Mouse (Mus musculus) macrophage (primary cell): Measurements from ENCODE around the gene Adam1a. TPM values are rescaled to one million over a fixed set of nuclear protein-coding genes. Genes with fewer than 3 reads are reported as not detected.
"Not testable (repeated sequence)": the region's sequence is repeated elsewhere in the genome, so short reads cannot be mapped to it uniquely, and the experiment has no call there.

Experiments
- H3K27ac ChIP-seq: fragments of 350-480 bp; formaldehyde crosslinking; 2 replicates; pipeline ENCODE4 v1.9.0; 2021
- H3K36me3 ChIP-seq: fragments of 350-480 bp; formaldehyde crosslinking; 2 replicates; pipeline ENCODE4 v1.9.0; 2021; ENCODE audit errors: inconsistent target
- H3K4me3 ChIP-seq: fragments of 350-480 bp; formaldehyde crosslinking; 2 replicates; pipeline ENCODE4 v1.9.0; 2021; ENCODE audit errors: inconsistent target
- H3K79me2 ChIP-seq: fragments of 350-480 bp; formaldehyde crosslinking; 2 replicates; pipeline ENCODE4 v1.9.0; 2021; ENCODE audit errors: inconsistent target
- WGBS: methylation state at CpG from one replicate; pipeline ENCODE4 v1.1.7; 2026; ENCODE audit warnings: inconsistent platforms; ENCODE audit not compliant: missing documents; 5-methylcytosine and 5-hydroxymethylcytosine counted together
- polyA plus RNA-seq: library from polyadenylated mRNA; stranded (reverse); fragments of 250-400 nt; gene quantifications from 3 replicates; pipeline ENCODE4 v1.2.4, GENCODE M21; 2018; ENCODE audit warnings: inconsistent platforms

The Adam1a gene
- polyA plus RNA-seq, 1 experiment from 2014 or later, result 0.40 TPM

DNA sequence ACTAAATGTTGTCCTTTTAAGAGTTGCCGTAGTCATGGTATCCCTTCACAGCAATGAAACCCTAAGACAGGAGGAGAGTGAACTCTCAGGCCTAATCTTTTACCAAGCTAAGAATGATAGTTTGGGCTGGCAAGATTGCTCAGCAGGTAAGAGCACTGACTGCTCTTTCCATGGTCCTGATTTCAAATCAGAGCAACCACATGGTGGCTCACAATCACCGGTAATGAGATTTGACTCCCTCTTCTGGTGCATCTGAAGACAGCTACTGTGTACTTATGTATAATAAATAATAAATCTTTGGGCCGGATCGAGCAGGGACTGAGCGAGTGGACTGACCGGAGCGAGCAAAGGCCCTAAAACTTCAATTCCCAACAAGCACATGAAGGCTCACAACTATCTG is 4.0 kb downstream of the Adam1a start:
- Histone ChIP-seq H3K27ac (no peak overlapping the region), H3K4me3 (no peak overlapping the region), H3K36me3 (peaks cover 16% of the 10 kb centered on the region), H3K79me2 (peaks cover 88% of the 10 kb centered on the region)
- 81% methylated on average over 2 of the region's 7 CpGs for WGBS

- peaks cover 28% of the 10 kb centered on the region for H3K36me3 ChIP-seq
- 98% methylated on average over 5 of the region's 5 CpGs for WGBS
- H3K27ac ChIP-seq, result no peak overlapping the region
- H3K4me3 ChIP-seq, result no peak overlapping the region
- peaks cover 96% of the 10 kb centered on the region for H3K79me2 ChIP-seq
Observed at GRCm38 (mm10) chr5:121540066-121540465, 5.2 kb downstream of the Adam1a start.

- Histone ChIP-seq H3K4me3 (no peak overlapping the region), H3K79me2 (peaks cover 72% of the 10 kb centered on the region), H3K27ac (no peak overlapping the region), H3K36me3 (peaks cover 50% of the 10 kb centered on the region)
- 96% methylated on average over 2 of the region's 2 CpGs for WGBS
Observed at GRCm38 (mm10) chr5:121537588-121537987, 7.7 kb downstream of the Adam1a start.

- Histone ChIP-seq H3K79me2 (peaks cover 67% of the 10 kb centered on the region), H3K36me3 (peaks cover 55% of the 10 kb centered on the region), H3K27ac (no peak overlapping the region), H3K4me3 (no peak overlapping the region)
- 90% methylated on average over 6 of the region's 7 CpGs for WGBS
Observed at GRCm38 (mm10) chr5:121536921-121537555, 8.2 kb downstream of the Adam1a start.

GRCm38 (mm10) chr5:121535116-121535515 is 10.2 kb downstream of the Adam1a start:
- no peak overlapping the region for H3K27ac ChIP-seq
- no peak overlapping the region for H3K4me3 ChIP-seq
- 79% methylated on average over 3 of the region's 3 CpGs for WGBS
- H3K79me2 ChIP-seq, result peaks cover 48% of the 10 kb centered on the region
- H3K36me3 ChIP-seq, result peaks cover 73% of the 10 kb centered on the region

- Histone ChIP-seq H3K27ac (no peak overlapping the region), H3K79me2 (peaks cover 42% of the 10 kb centered on the region), H3K36me3 (peaks cover 78% of the 10 kb centered on the region), H3K4me3 (no peak overlapping the region)
- 83% methylated on average over 5 of the region's 5 CpGs for WGBS
Observed at GRCm38 (mm10) chr5:121534521-121534920, 10.8 kb downstream of the Adam1a start.

DNA sequence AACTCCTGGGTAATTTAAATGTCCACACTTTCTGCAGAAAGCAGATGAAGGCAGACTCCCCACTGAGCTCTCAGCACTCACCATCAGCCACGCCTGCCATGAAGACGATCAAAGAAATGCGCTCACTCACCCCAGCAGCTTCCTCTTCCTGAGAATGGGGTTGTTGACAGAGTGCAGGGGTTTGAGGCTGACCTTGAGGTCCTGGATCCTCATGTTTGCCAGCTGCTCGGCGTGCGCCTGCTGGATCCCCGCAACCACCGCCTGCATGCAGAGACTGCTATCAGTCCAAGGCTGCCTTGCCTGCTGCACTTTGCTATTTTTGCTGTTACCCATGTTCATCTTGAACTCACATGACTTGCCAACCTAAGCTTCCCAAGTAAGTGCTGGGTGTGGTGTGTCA is 18.3 kb downstream of the Adam1a start:
- Histone ChIP-seq H3K4me3 (no peak overlapping the region), H3K27ac (no peak overlapping the region), H3K79me2 (no peaks in the 10 kb centered on the region), H3K36me3 (peaks cover 79% of the 10 kb centered on the region)
- WGBS, result 94% methylated on average over 8 of the region's 8 CpGs

DNA sequence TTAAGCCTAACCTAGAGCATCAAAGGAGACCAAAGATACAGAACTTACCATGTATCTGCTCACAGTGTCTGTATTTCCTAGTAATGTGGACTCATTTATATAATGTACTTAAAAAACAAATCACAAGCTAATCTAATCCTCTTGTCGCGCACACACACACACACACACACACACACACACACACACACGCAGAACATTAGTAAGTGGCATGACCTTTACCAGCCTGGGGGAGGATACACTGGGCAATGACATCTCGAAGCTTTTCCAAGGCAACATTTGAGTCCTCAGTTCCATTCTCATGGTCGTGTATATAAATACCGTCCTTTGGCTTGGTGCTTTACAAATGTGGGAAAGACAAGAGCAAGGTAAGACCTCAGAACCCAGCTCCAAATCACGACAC is 18.8 kb downstream of the Adam1a start:
- WGBS, result 95% methylated on average over 7 of the region's 7 CpGs
- Histone ChIP-seq H3K36me3 (peaks cover 81% of the 10 kb centered on the region), H3K4me3 (no peak overlapping the region), H3K79me2 (no peaks in the 10 kb centered on the region), H3K27ac (no peak overlapping the region)

DNA sequence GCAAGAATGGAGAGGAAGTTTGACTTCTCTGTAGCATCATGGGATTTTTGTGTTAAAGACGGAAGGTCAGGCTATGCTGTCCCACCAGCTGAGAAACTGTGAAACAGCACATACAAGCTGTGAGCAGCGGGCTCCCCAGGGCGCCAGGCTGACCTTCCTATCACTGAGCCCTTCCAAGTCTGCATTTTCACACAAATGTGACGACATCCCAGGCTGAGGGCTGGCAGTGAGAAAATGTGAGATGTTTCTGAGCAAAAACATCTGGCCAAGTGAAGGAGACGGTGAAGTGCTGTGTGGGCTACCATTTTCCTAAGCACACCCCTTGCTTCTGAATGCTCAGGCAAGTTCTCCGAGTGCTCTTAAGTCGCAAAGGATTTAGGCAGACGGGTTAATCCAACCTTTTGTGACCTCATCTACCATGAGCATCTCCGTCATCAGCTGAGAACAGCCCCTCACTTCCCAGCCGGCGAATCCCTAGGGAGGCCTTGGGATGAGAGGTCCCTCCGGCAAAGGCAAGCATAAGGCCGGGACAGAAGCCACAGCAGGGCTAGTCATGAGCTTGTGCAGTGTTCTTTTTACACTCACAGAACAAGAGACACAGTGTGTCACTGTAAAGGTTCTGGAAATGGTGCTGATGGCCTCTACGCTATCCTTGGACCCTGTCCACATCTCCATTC is 19.4 kb downstream of the Adam1a start:
- 95% methylated on average over 14 of the region's 14 CpGs for WGBS
- H3K36me3 ChIP-seq, result peaks cover 80% of the 10 kb centered on the region

DNA sequence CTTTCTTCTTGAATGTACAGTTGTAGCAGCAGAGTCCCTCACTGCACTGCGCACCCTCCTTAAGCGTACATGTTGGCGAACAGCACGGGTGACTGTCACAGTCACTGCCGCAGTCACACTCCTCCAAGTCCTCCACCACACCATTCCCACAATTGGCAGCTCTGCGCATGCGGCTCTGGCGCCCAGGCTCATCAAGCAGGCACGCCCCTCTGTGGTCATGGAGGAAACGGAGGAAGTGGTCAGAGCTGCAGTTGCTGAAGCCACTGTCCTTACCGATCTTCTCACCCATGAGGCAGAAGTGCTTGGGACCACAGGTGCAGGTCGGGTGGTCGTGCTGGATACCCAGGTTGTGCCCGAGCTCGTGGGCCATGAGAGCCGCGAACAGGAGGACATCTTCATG is 25.5 kb downstream of the Adam1a start:
- H3K36me3 ChIP-seq, result peaks cover 26% of the 10 kb centered on the region
- 57% methylated on average over 8 of the region's 17 CpGs for WGBS
- H3K79me2 ChIP-seq, H3K4me3 ChIP-seq, H3K27ac ChIP-seq: not testable (repeated sequence)

More for the DNA sequence above, 19.4 kb downstream of the Adam1a start:
- H3K79me2 ChIP-seq, result no peaks in the 10 kb centered on the region
- no peak overlapping the region for H3K27ac ChIP-seq
- H3K4me3 ChIP-seq, result no peak overlapping the region

GRCm38 (mm10) chr5:121518983-121519382 is 26.3 kb downstream of the Adam1a start:
- Histone ChIP-seq H3K27ac (no peak overlapping the region), H3K36me3 (peaks cover 18% of the 10 kb centered on the region; the same call in 1 of the 2 replicates), H3K79me2 (no peaks in the 10 kb centered on the region), H3K4me3 (no peak overlapping the region)
- 77% methylated on average over 9 of the region's 9 CpGs for WGBS

GRCm38 (mm10) chr5:121510009-121510408 is 35.3 kb downstream of the Adam1a start:
- Histone ChIP-seq H3K79me2 (no peaks in the 10 kb centered on the region), H3K27ac (no peak overlapping the region), H3K4me3 (no peak overlapping the region), H3K36me3 (no peaks in the 10 kb centered on the region)
- WGBS, result 81% methylated on average over 7 of the region's 7 CpGs

DNA sequence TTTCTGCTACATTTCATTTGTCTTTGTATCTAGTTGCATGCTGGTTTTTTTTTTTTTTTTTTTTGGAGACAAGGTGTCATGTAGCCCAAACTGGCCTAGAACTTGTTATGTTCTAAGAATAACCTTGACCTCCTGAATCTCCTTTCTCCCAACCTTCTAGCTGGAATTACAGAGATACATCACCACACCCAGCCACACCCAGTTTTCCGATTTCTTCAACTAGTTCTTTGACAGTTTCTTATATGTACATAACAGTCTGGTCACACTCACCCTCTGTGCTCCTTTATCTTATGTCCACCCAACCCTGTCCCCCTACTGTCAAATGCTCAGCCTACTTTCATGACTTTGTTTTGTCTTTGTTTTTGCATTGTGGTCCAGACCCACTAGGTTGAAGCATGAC is 38.4 kb downstream of the Adam1a start:
- H3K36me3 ChIP-seq, result no peaks in the 10 kb centered on the region
- no peak overlapping the region for H3K4me3 ChIP-seq
- WGBS, result 92% methylated on average over 1 of the region's 1 CpGs
- no peaks in the 10 kb centered on the region for H3K79me2 ChIP-seq
- H3K27ac ChIP-seq, result no peak overlapping the region

DNA sequence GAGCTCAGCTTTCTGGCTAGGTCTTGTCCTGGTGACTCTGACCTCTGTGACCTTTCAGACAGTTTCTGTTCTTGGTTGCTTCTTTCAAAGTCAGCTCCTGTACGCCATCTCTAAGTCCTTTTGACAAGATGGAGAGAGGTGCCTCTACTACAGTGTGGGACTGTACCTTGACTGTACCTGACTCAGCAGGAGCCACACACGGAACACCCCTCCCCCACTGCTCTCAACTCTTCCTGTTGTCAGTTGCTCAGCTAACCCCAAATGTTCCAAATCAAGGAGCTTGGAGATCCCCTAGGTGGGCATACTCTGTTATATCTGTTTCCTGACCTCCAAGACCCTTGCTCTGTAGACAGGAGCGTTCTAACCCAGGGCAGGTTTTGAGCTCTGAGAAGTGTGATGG is 42.1 kb downstream of the Adam1a start, which contains the start of gene Adam1b:
Gene Adam1b (minus strand): TSS at position 205 of the 400 bp plus-strand sequence.
- 90% methylated on average over 3 of the region's 3 CpGs for WGBS
- Histone ChIP-seq H3K36me3 (no peaks in the 10 kb centered on the region), H3K4me3 (no peak within 1 kb of the TSS), H3K79me2 (no peaks in the 10 kb centered on the region), H3K27ac (no peak within 1 kb of the TSS)

DNA sequence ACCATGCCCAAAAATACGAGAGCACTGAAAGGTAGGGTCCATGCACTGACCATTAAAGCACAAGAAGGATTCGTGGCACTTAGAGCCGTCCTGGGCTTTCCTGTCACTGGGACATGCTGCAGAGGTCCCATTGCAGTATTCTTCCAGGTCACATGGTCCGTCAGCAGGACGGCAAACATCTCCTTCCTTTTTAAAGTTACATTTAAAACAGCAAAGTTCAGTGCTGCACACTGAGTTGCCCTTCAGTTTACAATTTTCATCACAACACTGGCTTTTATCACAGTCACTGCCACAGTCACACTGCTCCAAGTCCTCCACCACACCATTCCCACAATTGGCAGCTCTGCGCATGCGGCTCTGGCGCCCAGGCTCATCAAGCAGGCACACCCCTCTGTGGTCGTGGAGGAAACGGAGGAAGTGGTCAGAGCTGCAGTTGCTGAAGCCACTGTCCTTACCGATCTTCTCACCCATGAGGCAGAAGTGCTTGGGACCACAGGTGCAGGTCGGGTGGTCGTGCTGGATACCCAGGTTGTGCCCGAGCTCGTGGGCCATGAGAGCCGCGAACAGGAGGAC is 43.8 kb downstream of the Adam1a start:
- H3K36me3 ChIP-seq, H3K79me2 ChIP-seq: not testable (repeated sequence)
- Histone ChIP-seq H3K4me3 (peak overlapping the region; percentile 13; the same call in 1 of the 2 replicates), H3K27ac (0 out of 2 replicates have a peak overlapping the region, but pooled peaks have one; percentile 13)
- 11% methylated on average over 6 of the region's 17 CpGs for WGBS
